Comparison of ENCODE assay signal across 10 mouse cellular contexts in genomic region chr17:6054934-6055355, GRCm38 (mm10). TPM values are rescaled to one million over a fixed set of nuclear protein-coding genes. Genes with fewer than 3 reads are reported as not detected.
A peak's percentile ranks its signal among the peaks of the same experiment; 100 is the strongest.
DNase-seq lines count a peak whose midpoint lies in the region; ATAC-seq lines count a peak whose summit lies in the region.
"Had no signal": no experiment of that assay in that cellular context is flagged by ENCODE, and none has a peak within 500 bp of the region (broad histone marks: within the 10 kb centered on the region; RNA-seq: fewer than 3 reads in every experiment).

No protein-coding gene starts in this region.

- H3K36me3 ChIP-seq in kidney, embryonic 15.5 days = no peaks in the 10 kb centered on the region

- 19% methylated on average over 5 of the region's 5 CpGs for WGBS in kidney, embryonic 15.5 days

- no peaks in the 10 kb centered on the region for H3K9me3 ChIP-seq in kidney, embryonic 15.5 days (replicated peaks)
- H3K9me3 ChIP-seq: embryonic facial prominence, embryonic 15.5 days; neural tube, embryonic 12.5 days had no signal

- H3K4me2 ChIP-seq in kidney, embryonic 15.5 days = peak overlapping the region; percentile 41; the same call in 1 of the 2 replicates
- H3K4me2 ChIP-seq: embryonic facial prominence, embryonic 15.5 days; neural tube, embryonic 12.5 days had no signal

- H3K9ac ChIP-seq in kidney, embryonic 15.5 days = no peak overlapping the region
- H3K9ac ChIP-seq: embryonic facial prominence, embryonic 15.5 days; neural tube, embryonic 12.5 days had no signal

- intact Hi-C loops in gastrocnemius, postnatal 36 days (cut with DNase I) = no loop called here

- no peak overlapping the region for H3K27ac ChIP-seq in kidney, embryonic 15.5 days
- H3K27ac ChIP-seq: embryonic facial prominence, embryonic 15.5 days; neural tube, embryonic 12.5 days had no signal

- no peak for ATAC-seq in kidney, embryonic 15.5 days (replicated peaks; ENCODE audit: low FRiP score)

- DNase-seq in gastrocnemius, postnatal 10 days = peak; percentile 58
- no peak for DNase-seq in gastrocnemius, postnatal 36 days
- peak; percentile 22 to 39 for DNase-seq in urinary bladder, postnatal 36 days (ENCODE audit: low spot score in 2 of 2)
- DNase-seq in urinary bladder, postnatal 10 days (ENCODE audit: low spot score) = no peak
- DNase-seq in cerebellum, postnatal 14 days = peak; percentile 61 to 66
- peak; percentile 49 for DNase-seq in lung, postnatal 25 days (ENCODE audit: low spot score)
- peak; percentile 62 for DNase-seq in telencephalon, adult 2 months (ENCODE audit: low read depth, low spot score)

- no peak overlapping the region for H3K4me3 ChIP-seq in kidney, embryonic 15.5 days (replicated peaks)
- H3K4me3 ChIP-seq: embryonic facial prominence, embryonic 15.5 days; neural tube, embryonic 12.5 days had no signal

- no peaks in the 10 kb centered on the region for H3K4me1 ChIP-seq in kidney, embryonic 15.5 days
- H3K4me1 ChIP-seq: embryonic facial prominence, embryonic 15.5 days; neural tube, embryonic 12.5 days had no signal

- H3K27me3 ChIP-seq in kidney, embryonic 15.5 days = no peaks in the 10 kb centered on the region
- H3K27me3 ChIP-seq: embryonic facial prominence, embryonic 15.5 days; neural tube, embryonic 12.5 days had no signal

RNA-seq across cellular contexts. Expression of gene Serac1, which starts 24.6 kb away (rescaled TPM):
- total RNA-seq in gastrocnemius, postnatal 10 days (2021) = 1 to 10 TPM; 7.9 to 8.2 TPM
- 1 to 10 TPM; 4.5 to 5.2 TPM for total RNA-seq in gastrocnemius, postnatal 36 days (2021)
- polyA plus RNA-seq in kidney, embryonic 15.5 days (2015; fragmentation: Nextera tagmentation; extraction: Ambion mirVana) = 5.4 and 5.6 TPM in 2 replicates

RNA-seq across cellular contexts. Expression of gene Gtf2h5, which starts 24.6 kb away (rescaled TPM):
- total RNA-seq in gastrocnemius, postnatal 10 days (2021) = 10 to 100 TPM; 65.4 to 69.1 TPM
- 10 to 100 TPM; 43.0 to 46.0 TPM for total RNA-seq in gastrocnemius, postnatal 36 days (2021)
- 166 and 184 TPM in 2 replicates for polyA plus RNA-seq in kidney, embryonic 15.5 days (2015; fragmentation: Nextera tagmentation; extraction: Ambion mirVana)

RNA-seq across cellular contexts. Expression of gene Tulp4, which starts 51.3 kb away (rescaled TPM):
- total RNA-seq in gastrocnemius, postnatal 10 days (2021) = 100 to 1,000 TPM; 111 to 116 TPM
- 100 to 1,000 TPM; 103 to 106 TPM for total RNA-seq in gastrocnemius, postnatal 36 days (2021)
- polyA plus RNA-seq in kidney, embryonic 15.5 days (2015; fragmentation: Nextera tagmentation; extraction: Ambion mirVana) = 74.3 and 75.0 TPM in 2 replicates

Comparison
In these comparisons a context has a peak if more than half of its experiments do, and no peak if none do; other contexts are left out.
1. DNase-seq: peak in gastrocnemius, postnatal 10 days (single experiment), urinary bladder, postnatal 36 days (2 of 2), cerebellum, postnatal 14 days (2 of 2), lung, postnatal 25 days (single experiment) and telencephalon, adult 2 months (single experiment); none in gastrocnemius, postnatal 36 days (0 of 2) and urinary bladder, postnatal 10 days (single experiment).